Mouse (Mus musculus) central nervous system, embryonic 11.5 days (tissue): ENCODE results near the gene Rock2. TPM values are rescaled to one million over a fixed set of nuclear protein-coding genes. Genes with fewer than 3 reads are reported as not detected.

ENCODE experiments used
- polyA plus RNA-seq: library from polyadenylated mRNA; depleted of rRNA; stranded (reverse); fragments of >200 nt; gene quantifications from 2 replicates; pipeline ENCODE4 v1.2.3, GENCODE M21; 2012; rRNA removed

The Rock2 gene
- polyA plus RNA-seq, result 15.5 and 20.2 TPM in 2 replicates

GRCm38 (mm10) chr12:16894396-16895220, at the start of gene Rock2:
Rock2 (plus strand) TSS chr12:16894895.

GRCm38 (mm10) chr12:16999739-17000497, 105.2 kb downstream of the Rock2 start, which contains the start of gene Pqlc3:
Pqlc3 (minus strand) TSS chr12:17000408.

GRCm38 (mm10) chr12:17011100-17011870, 116.6 kb downstream of the Rock2 start, which contains the start of gene 2410004P03Rik:
2410004P03Rik (minus strand) TSS chr12:17011727.

Other genes starting within 250 kb of the Rock2 start
- gene Ntsr2, start 241.5 kb upstream of the Rock2 start, polyA plus RNA-seq, result 0.06 TPM in 1 of 2 replicates, not detected in the other
- gene Greb1, start 94.0 kb upstream of the Rock2 start, polyA plus RNA-seq, result 14.2 and 15.8 TPM in 2 replicates
- 65.2 and 71.7 TPM in 2 replicates for gene E2f6, start 83.9 kb upstream of the Rock2 start, polyA plus RNA-seq
- gene Pqlc3, start 105.5 kb downstream of the Rock2 start, polyA plus RNA-seq, result 1.1 and 3.1 TPM in 2 replicates
- 0.46 TPM in 2 replicates for gene 2410004P03Rik, start 116.8 kb downstream of the Rock2 start, polyA plus RNA-seq